Comparison of ENCODE assay signal across 23 mouse cellular contexts in the genomic region with DNA sequence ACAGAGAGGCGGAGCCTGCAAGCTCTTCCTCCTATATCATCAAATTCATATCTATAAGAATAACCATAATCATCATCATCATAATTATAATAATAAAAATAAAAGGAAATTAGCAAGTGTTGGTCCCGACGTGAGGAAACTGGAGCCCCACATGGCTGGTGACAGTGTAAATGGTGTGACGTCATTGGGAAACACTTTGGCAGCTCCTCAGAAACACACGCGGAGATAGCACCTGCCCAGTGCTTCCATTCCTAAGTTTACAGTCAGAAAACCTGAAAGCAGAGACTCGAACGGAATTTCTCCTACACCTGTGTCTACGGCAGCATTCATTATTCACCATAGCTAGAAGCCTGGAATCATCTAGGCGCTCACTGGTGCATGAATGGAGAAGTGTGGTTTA.
DNase-seq lines count a peak whose midpoint lies in the region; ATAC-seq and TF ChIP-seq lines count a peak whose summit lies in the region.
"Had no signal": no experiment of that assay in that cellular context is flagged by ENCODE, and none has a peak within 500 bp of the region (broad histone marks: within the 10 kb centered on the region; RNA-seq: fewer than 3 reads in every experiment).

No protein-coding gene starts in this region.

- TF ChIP-seq CTCF in layer of hippocampus, adult 2 months (conservative IDR thresholded peaks at IDR 0.05): no peak

- intact Hi-C loops in left cerebral cortex, postnatal 4 days (cut with DNase I): loop anchor here (5.0 to 10.0 kb wide), 3 partner anchors 270 to 652 kb away; a partner anchor contains a TSS

- H3K4me3 ChIP-seq in layer of hippocampus, adult 2 months: no peak overlapping the region
- H3K4me3 ChIP-seq: embryonic facial prominence, embryonic 12.5 days; forebrain, embryonic 12.5 days; heart, embryonic 10.5 days; hindbrain, embryonic 12.5 days; intestine, embryonic 15.5 days had no signal

- DNase-seq in cerebellum, adult 18-20 months: peak; percentile 21 to 35
- DNase-seq in cerebellum, adult 11-12 months: no peak
- no peak for DNase-seq in layer of hippocampus, adult 2 months (ENCODE audit: low spot score in 2 of 2)
- no peak for DNase-seq in layer of hippocampus, postnatal 25 days (ENCODE audit: extremely low spot score in 1 of 2, low spot score in 1 of 2)
- peak; percentile 69 to 73 for DNase-seq in cerebellum, postnatal 10 days
- no peak for DNase-seq in left cerebral cortex, postnatal 4 days
- DNase-seq: adrenal gland, adult 8-10 months; adrenal gland, postnatal 36 days; B cell, adult 2 months; gastrocnemius, postnatal 10 days; heart, adult 18-20 months; heart, postnatal 10 days; heart, postnatal 4 days; kidney, adult 18-20 months had no signal

- ATAC-seq in inflammation-experienced regulatory T-cells, adult 6 months: no peak
- ATAC-seq: CD4-positive, CD25-positive, alpha-beta regulatory T cell, adult 4 months; forebrain, embryonic 16.5 days; hindbrain, postnatal 0 days; intestine, embryonic 15.5 days had no signal

- H3K27ac ChIP-seq in layer of hippocampus, adult 2 months: peak overlapping the region; percentile 87; the same call in 1 of the 2 replicates
- H3K27ac ChIP-seq: embryonic facial prominence, embryonic 12.5 days; forebrain, embryonic 12.5 days; heart, embryonic 10.5 days; hindbrain, embryonic 12.5 days; hindbrain, postnatal 0 days; intestine, embryonic 15.5 days had no signal

Comparison
In these comparisons a context has a peak if more than half of its experiments do, and no peak if none do; other contexts are left out.
1. DNase-seq: peak in cerebellum, adult 18-20 months (2 of 2) and cerebellum, postnatal 10 days (2 of 2); none in cerebellum, adult 11-12 months (single experiment), layer of hippocampus, adult 2 months (0 of 2), layer of hippocampus, postnatal 25 days (0 of 2) and left cerebral cortex, postnatal 4 days (single experiment).